ENCODE assay signal across 22 mouse cellular contexts in the genomic region with DNA sequence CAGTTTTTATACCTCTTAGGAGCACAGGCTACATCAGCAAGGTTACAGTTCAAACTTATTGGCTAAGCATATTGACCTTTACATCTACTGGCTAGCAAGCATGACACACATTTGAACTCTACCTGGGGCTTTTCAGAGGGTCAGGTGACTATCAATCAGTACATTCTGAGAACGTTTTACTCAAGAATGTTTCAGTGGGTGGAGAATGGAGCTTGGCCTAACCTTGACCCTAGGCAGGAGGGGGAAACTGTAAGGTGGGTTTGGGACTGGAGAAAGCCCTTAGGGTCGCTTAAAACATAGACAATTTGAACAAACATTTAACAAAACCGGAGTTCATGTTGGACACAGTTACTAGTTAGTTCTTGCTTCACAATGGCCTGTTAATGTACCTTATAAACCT.
A peak's percentile ranks its signal among the peaks of the same experiment; 100 is the strongest.
DNase-seq lines count a peak whose midpoint lies in the region.
"Had no signal": no experiment of that assay in that cellular context is flagged by ENCODE, and none has a peak within 500 bp of the region (broad histone marks: within the 10 kb centered on the region; RNA-seq: fewer than 3 reads in every experiment).

No protein-coding gene starts in this region.

- no peak overlapping the region for H3K27ac ChIP-seq in forebrain, embryonic 10.5 days

- no peaks in the 10 kb centered on the region for H3K27me3 ChIP-seq in forebrain, embryonic 10.5 days (ENCODE audit: poor library complexity, severe bottlenecking)
- H3K27me3 ChIP-seq: CH12.LX had no signal

- 77% methylated on average over 3 of the region's 3 CpGs for WGBS in forebrain, embryonic 10.5 days

- no peak overlapping the region for H3K4me3 ChIP-seq in forebrain, embryonic 10.5 days

- H3K4me1 ChIP-seq in forebrain, embryonic 10.5 days, result no peaks in the 10 kb centered on the region

- H3K36me3 ChIP-seq in forebrain, embryonic 10.5 days (replicated peaks), result no peaks in the 10 kb centered on the region
- H3K36me3 ChIP-seq: G1E had no signal

- intact Hi-C loops in left cerebral cortex, postnatal 25 days (cut with DNase I), result no loop called here

- no peaks in the 10 kb centered on the region for H3K9me3 ChIP-seq in forebrain, embryonic 10.5 days
- H3K9me3 ChIP-seq: G1E had no signal

- DNase-seq in ES-CJ7 (ENCODE audit: low read depth, low spot score) (peak; percentile 62), R1 (ENCODE audit: low read depth, low spot score) (peak; percentile 66), ZHBTc4 (ENCODE audit: low read depth, low spot score) (peak; percentile 12)
- no peak for DNase-seq in c-Kit-positive CD71-positive TER-119-positive erythroid progenitor cells, embryonic 14.5 days (ENCODE audit: low spot score)
- no peak for DNase-seq in left cerebral cortex, postnatal 25 days (ENCODE audit: low spot score in 2 of 2)
- DNase-seq in forebrain, embryonic 10.5 days (ENCODE audit: extremely low spot score, low spot score), result no peak
- DNase-seq: adrenal gland, adult 2 months; adrenal gland, adult 8-10 months; adrenal gland, postnatal 10 days; adrenal gland, postnatal 14 days; adrenal gland, postnatal 25 days; adrenal gland, postnatal 36 days; B cell, adult 2 months; cerebellum, adult 11 months; cerebellum, adult 11-12 months; cerebellum, adult 18-20 months; cerebellum, adult 2 months; cerebellum, adult 8-10 months; cerebellum, adult 9-10 months; cerebellum, adult 9-11 months had no signal

Comparison
In these comparisons a context has a peak if more than half of its experiments do, and no peak if none do; other contexts are left out.
1. DNase-seq: peak in ES-CJ7 (single experiment), R1 (single experiment) and ZHBTc4 (single experiment); none in c-Kit-positive CD71-positive TER-119-positive erythroid progenitor cells, embryonic 14.5 days (single experiment), left cerebral cortex, postnatal 25 days (0 of 2) and forebrain, embryonic 10.5 days (single experiment).